Mouse (Mus musculus) kidney, postnatal 36 days (tissue): Measurements from ENCODE around the gene Ccdc106.

Experiments
- DNase-seq, 2 experiments: peaks; one replicate each; pipeline ENCODE4 v3.0.0; 2021 to 2022; ENCODE audit warnings: mixed read lengths in 2 of 2

Gene Ccdc106

GRCm38 (mm10) chr7:5083325-5084105, 63.2 kb downstream of the Ccdc106 start:
- peak; percentile 70 to 74 for DNase-seq

- no peak for DNase-seq
Observed at GRCm38 (mm10) chr7:5085512-5085911, 65.2 kb downstream of the Ccdc106 start.

GRCm38 (mm10) chr7:5086921-5087440, 66.6 kb downstream of the Ccdc106 start:
- peak; percentile 24 to 53 for DNase-seq

- peak; percentile 61 to 68 for DNase-seq
Observed at GRCm38 (mm10) chr7:5087886-5088285, 67.5 kb downstream of the Ccdc106 start.

- DNase-seq, result no peak
Observed at GRCm38 (mm10) chr7:5089853-5090252, 69.5 kb downstream of the Ccdc106 start.

- peak in 1 of 2 experiments; percentile 27 for DNase-seq
Observed at GRCm38 (mm10) chr7:5091008-5091728, 70.8 kb downstream of the Ccdc106 start.

GRCm38 (mm10) chr7:5092381-5092780, 72.0 kb downstream of the Ccdc106 start:
- DNase-seq, result no peak

- no peak for DNase-seq
Observed at GRCm38 (mm10) chr7:5092831-5093510, 72.6 kb downstream of the Ccdc106 start.

- no peak for DNase-seq
Observed at GRCm38 (mm10) chr7:5098769-5099168, 78.4 kb downstream of the Ccdc106 start.

GRCm38 (mm10) chr7:5099796-5100195, 79.4 kb downstream of the Ccdc106 start:
- DNase-seq, result no peak

- no peak for DNase-seq
Observed at GRCm38 (mm10) chr7:5101066-5101663, 80.8 kb downstream of the Ccdc106 start.

- DNase-seq, result peak; percentile 27 to 53
Observed at GRCm38 (mm10) chr7:5102564-5102963, 82.2 kb downstream of the Ccdc106 start.

- no peak for DNase-seq
Observed at GRCm38 (mm10) chr7:5108272-5108671, 87.9 kb downstream of the Ccdc106 start.

- DNase-seq, result no peak
Observed at GRCm38 (mm10) chr7:5109301-5109700, 88.9 kb downstream of the Ccdc106 start.
